Mouse (Mus musculus): ENCODE results near the gene Sptssa. TPM values are rescaled to one million over a fixed set of nuclear protein-coding genes. Genes with fewer than 3 reads are reported as not detected.

Gene Sptssa
- total RNA-seq, 2 experiments from 2014 or later = 32.9 to 38.8 TPM

- no peak for DNase-seq
- intact Hi-C loops (cut with DNase I) = loop anchor here (1.0 kb wide), 1 partner anchor 39 kb away; the partner anchor contains the start of gene Eapp
These were observed 356 bp downstream of the Sptssa start for GRCm38 (mm10) chr12:54656039-54656395.

GRCm38 (mm10) chr12:54655292-54656038 is 908 bp downstream of the Sptssa start:
- DNase-seq = no peak
- intact Hi-C loops (cut with DNase I) = loop anchor here (1.0 kb wide), 1 partner anchor 40 kb away; the partner anchor contains the start of gene Eapp

GRCm38 (mm10) chr12:54654741-54655140 is 1.6 kb downstream of the Sptssa start:
- intact Hi-C loops (cut with DNase I) = no loop called here
- DNase-seq = no peak

- DNase-seq = no peak
- intact Hi-C loops (cut with DNase I) = no loop called here
These were observed 2.2 kb downstream of the Sptssa start for GRCm38 (mm10) chr12:54654141-54654540.

- intact Hi-C loops (cut with DNase I) = no loop called here
- DNase-seq = no peak
These were observed 4.0 kb downstream of the Sptssa start for GRCm38 (mm10) chr12:54652346-54652745.

- intact Hi-C loops (cut with DNase I) = no loop called here
- DNase-seq = no peak
These were observed 4.6 kb downstream of the Sptssa start for GRCm38 (mm10) chr12:54651820-54652219.

GRCm38 (mm10) chr12:54651158-54651557 is 5.2 kb downstream of the Sptssa start:
- no peak for DNase-seq

GRCm38 (mm10) chr12:54644947-54645346 is 11.4 kb downstream of the Sptssa start:
- no peak for DNase-seq
- intact Hi-C loops (cut with DNase I) = no loop called here

More at GRCm38 (mm10) chr12:54651158-54651557, 5.2 kb downstream of the Sptssa start:
- intact Hi-C loops (cut with DNase I) = no loop called here

GRCm38 (mm10) chr12:54643320-54643892 is 13.0 kb downstream of the Sptssa start:
- DNase-seq = no peak
- intact Hi-C loops (cut with DNase I) = no loop called here

- intact Hi-C loops (cut with DNase I) = no loop called here
- DNase-seq = no peak
These were observed 15.0 kb downstream of the Sptssa start for GRCm38 (mm10) chr12:54641374-54641773.

GRCm38 (mm10) chr12:54640259-54640658 is 16.1 kb downstream of the Sptssa start:
- intact Hi-C loops (cut with DNase I) = no loop called here
- DNase-seq = no peak

GRCm38 (mm10) chr12:54637033-54637432 is 19.3 kb downstream of the Sptssa start:
- no peak for DNase-seq
- intact Hi-C loops (cut with DNase I) = no loop called here

- intact Hi-C loops (cut with DNase I) = no loop called here
- DNase-seq = no peak
These were observed 24.2 kb downstream of the Sptssa start for GRCm38 (mm10) chr12:54632141-54632540.

- intact Hi-C loops (cut with DNase I) = loop anchor here (1.0 kb wide), 1 partner anchor 11 kb away; no protein-coding TSS in a partner anchor
- no peak for DNase-seq
These were observed 34.4 kb downstream of the Sptssa start for GRCm38 (mm10) chr12:54621942-54622341.

GRCm38 (mm10) chr12:54620042-54620705 is 36.2 kb downstream of the Sptssa start:
- intact Hi-C loops (cut with DNase I) = no loop called here

GRCm38 (mm10) chr12:54608988-54609387 is 47.4 kb downstream of the Sptssa start:
- intact Hi-C loops (cut with DNase I) = no loop called here
- DNase-seq = no peak

More at GRCm38 (mm10) chr12:54620042-54620705, 36.2 kb downstream of the Sptssa start:
- no peak for DNase-seq

- no peak for DNase-seq
- intact Hi-C loops (cut with DNase I) = no loop called here
These were observed 51.2 kb downstream of the Sptssa start for GRCm38 (mm10) chr12:54605203-54605602.

- intact Hi-C loops (cut with DNase I) = no loop called here
These were observed 52.7 kb downstream of the Sptssa start for GRCm38 (mm10) chr12:54603542-54604167.

GRCm38 (mm10) chr12:54600482-54600881 is 55.9 kb downstream of the Sptssa start:
- intact Hi-C loops (cut with DNase I) = no loop called here
- no peak for DNase-seq

More at GRCm38 (mm10) chr12:54603542-54604167, 52.7 kb downstream of the Sptssa start:
- no peak for DNase-seq

GRCm38 (mm10) chr12:54598358-54598757 is 58.0 kb downstream of the Sptssa start:
- no peak for DNase-seq
- intact Hi-C loops (cut with DNase I) = no loop called here

GRCm38 (mm10) chr12:54596715-54597114 is 59.7 kb downstream of the Sptssa start:
- intact Hi-C loops (cut with DNase I) = no loop called here

More at GRCm38 (mm10) chr12:54596715-54597114, 59.7 kb downstream of the Sptssa start:
- no peak for DNase-seq
